Mouse (Mus musculus): ENCODE results near the gene Zfp507. TPM values are rescaled to one million over a fixed set of nuclear protein-coding genes. Genes with fewer than 3 reads are reported as not detected.

Zfp507 gene
- polyA plus RNA-seq (2012; rRNA removed; ENCODE audit: low replicate concordance) = 5.6 and 12.8 TPM in 2 replicates

GRCm38 (mm10) chr7:35802906-35803595, at the start of gene Zfp507:
Gene Zfp507, minus strand, starts transcription at chr7:35803003.

DNA sequence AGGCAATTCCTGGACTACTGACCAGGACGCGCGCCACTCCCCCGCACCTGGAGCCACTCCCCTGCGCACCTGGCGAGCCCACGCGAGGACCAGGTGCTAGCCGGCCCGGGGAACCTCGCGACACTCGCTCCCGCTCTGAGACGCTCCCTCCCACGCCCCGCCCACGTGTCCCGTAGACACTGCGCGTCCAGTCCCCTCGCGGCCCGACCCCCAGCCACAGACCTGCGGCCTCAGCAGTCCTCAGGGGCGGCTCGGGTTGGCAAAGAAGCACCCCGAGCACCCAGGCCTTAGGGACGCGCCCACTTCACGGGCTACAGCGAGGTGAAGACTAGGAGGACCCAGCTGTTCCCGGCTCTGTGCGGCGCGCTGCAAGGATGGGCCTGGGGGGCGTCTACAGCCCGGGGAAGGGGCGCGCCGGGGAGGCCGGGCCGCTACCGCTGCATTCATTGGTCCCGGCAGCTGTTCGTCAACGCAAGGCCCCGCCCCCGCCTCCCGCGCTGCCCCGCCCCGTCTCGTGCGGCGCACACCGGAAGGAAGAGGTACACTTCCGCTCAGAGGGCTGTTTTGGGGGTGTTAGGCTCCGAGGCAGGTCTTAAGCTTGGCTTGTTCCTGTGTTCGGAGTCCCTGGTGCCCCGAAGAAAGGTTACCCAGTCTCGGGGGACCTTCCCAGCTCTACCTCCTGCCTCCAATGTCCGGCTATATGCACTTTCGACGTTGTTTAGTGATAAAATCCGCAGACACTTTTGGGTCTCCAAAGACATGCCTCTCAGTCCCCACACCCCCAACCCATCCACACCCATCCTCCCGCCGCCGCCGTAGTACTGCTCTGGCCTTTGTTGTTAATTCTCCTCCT, 48.5 kb downstream of the Zfp507 start, which contains the start of gene Dpy19l3:
TSS of gene Dpy19l3 (minus strand) at position 422 of the 853 bp plus-strand sequence.

Other genes starting within 250 kb of the Zfp507 start
- 34.2 and 35.4 TPM in 2 replicates for gene Nudt19, start 246.7 kb downstream of the Zfp507 start, polyA plus RNA-seq (2012; rRNA removed; ENCODE audit: low replicate concordance)
- 0.06 and 0.10 TPM in 2 replicates for gene Rgs9bp, start 217.4 kb downstream of the Zfp507 start, polyA plus RNA-seq (2012; rRNA removed; ENCODE audit: low replicate concordance)
- 30.6 and 44.5 TPM in 2 replicates for gene Ankrd27, start 216.8 kb downstream of the Zfp507 start, polyA plus RNA-seq (2012; rRNA removed; ENCODE audit: low replicate concordance)
- gene Pdcd5, start 155.5 kb downstream of the Zfp507 start, polyA plus RNA-seq (2012; rRNA removed; ENCODE audit: low replicate concordance) = 25.6 and 48.0 TPM in 2 replicates
- gene Dpy19l3, start 48.5 kb downstream of the Zfp507 start, polyA plus RNA-seq (2012; rRNA removed; ENCODE audit: low replicate concordance) = 3.4 and 11.8 TPM in 2 replicates

Measured in subcutaneous adipose tissue, adult 2 months (tissue).